Mouse (Mus musculus) thymus, postnatal 0 days (tissue): ENCODE results near the gene Atp13a3. TPM values are rescaled to one million over a fixed set of nuclear protein-coding genes. Genes with fewer than 3 reads are reported as not detected.
"Not testable (repeated sequence)": the region's sequence is repeated elsewhere in the genome, so short reads cannot be mapped to it uniquely, and the experiment has no call there.

Experiments used
- DNase-seq: peaks from one replicate; pipeline ENCODE4 v3.0.0-alpha.2; 2015; ENCODE audit warnings: low spot score
- polyA plus RNA-seq: library from polyadenylated mRNA; unstranded; fragments of >200 nt; fragmentation: Nextera tagmentation; extraction: Ambion mirVana; gene quantifications from 2 replicates; pipeline ENCODE4 v1.2.1, GENCODE M21; 2015

Atp13a3 gene
- polyA plus RNA-seq, 1 experiment from 2014 or later = 32.9 TPM

- no peak for DNase-seq
Measured at GRCm38 (mm10) chr16:30416284-30416683, 10.5 kb upstream of the Atp13a3 start.

GRCm38 (mm10) chr16:30412680-30413079 is 6.9 kb upstream of the Atp13a3 start:
- DNase-seq = no peak

GRCm38 (mm10) chr16:30410914-30411313 is 5.1 kb upstream of the Atp13a3 start:
- DNase-seq = no peak

GRCm38 (mm10) chr16:30407513-30407912 is 1.7 kb upstream of the Atp13a3 start:
- no peak for DNase-seq

- no peak for DNase-seq
Measured at GRCm38 (mm10) chr16:30403528-30403927, 2.2 kb downstream of the Atp13a3 start.

- DNase-seq = peak; percentile 25
Measured at GRCm38 (mm10) chr16:30397127-30398057, 8.4 kb downstream of the Atp13a3 start.

- no peak for DNase-seq
Measured at GRCm38 (mm10) chr16:30395136-30395535, 10.6 kb downstream of the Atp13a3 start.

- DNase-seq = no peak
Measured at GRCm38 (mm10) chr16:30390650-30391340, 15.0 kb downstream of the Atp13a3 start.

GRCm38 (mm10) chr16:30389831-30390649 is 15.7 kb downstream of the Atp13a3 start:
- DNase-seq = peak; percentile 66

GRCm38 (mm10) chr16:30389210-30389684 is 16.5 kb downstream of the Atp13a3 start:
- peak; percentile 90 for DNase-seq

- DNase-seq = peak; percentile 96
Measured at GRCm38 (mm10) chr16:30388522-30389209, 17.1 kb downstream of the Atp13a3 start.

GRCm38 (mm10) chr16:30387871-30388460 is 17.8 kb downstream of the Atp13a3 start:
- DNase-seq = no peak

- DNase-seq = peak; percentile 30
Measured at GRCm38 (mm10) chr16:30386911-30387439, 18.8 kb downstream of the Atp13a3 start.

- DNase-seq = no peak
Measured at GRCm38 (mm10) chr16:30385531-30385930, 20.2 kb downstream of the Atp13a3 start.

- no peak for DNase-seq
Measured at GRCm38 (mm10) chr16:30376237-30376636, 29.5 kb downstream of the Atp13a3 start.

GRCm38 (mm10) chr16:30374927-30375326 is 30.8 kb downstream of the Atp13a3 start:
- DNase-seq = no peak

GRCm38 (mm10) chr16:30374266-30374665 is 31.5 kb downstream of the Atp13a3 start:
- DNase-seq = peak; percentile 72

- not testable (repeated sequence) for DNase-seq
Measured at GRCm38 (mm10) chr16:30373286-30373685, 32.5 kb downstream of the Atp13a3 start.

- DNase-seq = no peak
Measured at GRCm38 (mm10) chr16:30367395-30367794, 38.4 kb downstream of the Atp13a3 start.

GRCm38 (mm10) chr16:30364604-30365003 is 41.2 kb downstream of the Atp13a3 start:
- no peak for DNase-seq
